Mouse (Mus musculus): Measurements from ENCODE around the gene Eras. TPM values are rescaled to one million over a fixed set of nuclear protein-coding genes. Genes with fewer than 3 reads are reported as not detected.
A peak's percentile ranks its signal among the peaks of the same experiment; 100 is the strongest.

The Eras gene
- polyA plus RNA-seq (2012): not detected in 2 replicates

DNA sequence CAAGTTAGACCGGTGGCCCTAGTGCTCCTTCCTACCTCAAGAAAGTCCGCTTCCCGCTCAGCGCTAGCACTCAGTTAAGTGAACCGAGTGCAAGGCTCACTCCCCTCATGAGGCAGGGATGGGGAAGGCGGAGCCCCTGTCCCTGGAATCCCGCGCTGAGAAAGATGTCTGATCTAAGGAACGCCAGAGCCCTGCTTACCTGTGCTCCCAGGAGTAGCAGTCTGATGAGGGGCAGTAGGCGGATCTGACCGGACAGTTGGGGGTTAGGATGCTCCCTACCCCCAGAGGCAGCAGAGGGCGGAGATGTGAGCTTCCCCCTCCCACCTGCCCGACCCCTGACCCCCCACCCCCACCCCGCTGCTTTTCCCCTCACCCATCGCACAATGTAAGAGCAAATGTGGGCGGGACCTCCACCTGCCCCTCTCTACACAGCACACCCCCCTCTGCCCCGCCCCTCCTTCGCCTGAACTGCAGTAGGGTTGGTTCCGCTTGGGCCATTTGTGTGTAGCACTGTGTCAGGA lies at the start of gene Eras:
Eras (minus strand) TSS at position 338 of the 521 bp plus-strand sequence.
- TF ChIP-seq GATA1 (IDR thresholded peaks at IDR 0.05; ENCODE audit: low read length): no peak

DNA sequence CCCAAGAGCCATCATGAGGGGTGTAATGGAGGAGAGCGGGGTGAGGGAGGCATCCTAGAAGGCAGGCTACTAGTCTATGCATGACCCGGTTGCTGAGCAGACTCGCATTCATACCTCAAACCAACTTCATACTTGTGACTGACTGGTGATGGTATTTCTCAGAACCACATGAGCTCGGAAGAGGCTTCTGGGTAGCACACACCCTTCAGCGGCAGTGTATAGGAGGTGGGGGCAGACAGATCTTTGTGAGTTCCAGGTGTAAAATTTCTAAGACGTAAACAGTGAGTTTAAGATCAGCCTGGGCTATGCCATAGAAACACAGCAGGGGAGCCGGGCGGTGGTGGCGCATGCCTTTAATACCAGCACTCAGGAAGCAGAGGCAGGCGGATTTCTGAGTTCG lies 49.5 kb upstream of the Eras start, which contains the start of gene Gata1:
Gata1 (minus strand) TSS at position 180 of the 400 bp plus-strand sequence.
- no peak for TF ChIP-seq GATA1 (IDR thresholded peaks at IDR 0.05; ENCODE audit: low read length)

- peak; percentile 23 for TF ChIP-seq GATA1 (IDR thresholded peaks at IDR 0.05; ENCODE audit: low read length)
Measured at GRCm38 (mm10) chrX:7971292-7971691, 42.9 kb upstream of the Eras start.

DNA sequence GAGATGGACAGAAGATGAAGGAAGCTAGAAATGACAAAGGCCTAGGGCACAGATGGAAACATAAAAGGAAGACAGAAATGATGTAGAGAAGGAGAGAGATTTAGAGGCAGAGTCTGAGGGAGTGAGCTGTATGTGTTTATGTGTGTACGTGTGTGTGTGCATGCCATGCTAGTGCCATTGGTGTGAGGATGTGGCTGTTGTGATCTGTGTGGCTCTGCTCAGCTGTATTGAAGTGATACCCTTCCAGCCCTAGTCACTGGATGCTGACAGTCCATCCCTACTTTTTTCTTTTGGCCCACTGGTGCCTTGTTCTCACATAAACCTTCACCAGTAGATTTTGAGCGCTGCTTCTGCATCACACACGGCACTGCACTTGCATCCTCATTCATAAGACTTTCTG lies 40.5 kb upstream of the Eras start:
- TF ChIP-seq GATA1 (IDR thresholded peaks at IDR 0.05; ENCODE audit: low read length): no peak

GRCm38 (mm10) chrX:7968226-7968625 lies 39.8 kb upstream of the Eras start:
- TF ChIP-seq GATA1 (IDR thresholded peaks at IDR 0.05; ENCODE audit: low read length): peak; percentile 59

- no peak for TF ChIP-seq GATA1 (IDR thresholded peaks at IDR 0.05; ENCODE audit: low read length)
Measured at GRCm38 (mm10) chrX:7967596-7968201, 39.3 kb upstream of the Eras start.

- TF ChIP-seq GATA1 (IDR thresholded peaks at IDR 0.05; ENCODE audit: low read length): no peak
Measured at GRCm38 (mm10) chrX:7966161-7966560, 37.8 kb upstream of the Eras start.

- TF ChIP-seq GATA1 (IDR thresholded peaks at IDR 0.05; ENCODE audit: low read length): peak; percentile 20
Measured at GRCm38 (mm10) chrX:7963829-7964626, 35.6 kb upstream of the Eras start.

DNA sequence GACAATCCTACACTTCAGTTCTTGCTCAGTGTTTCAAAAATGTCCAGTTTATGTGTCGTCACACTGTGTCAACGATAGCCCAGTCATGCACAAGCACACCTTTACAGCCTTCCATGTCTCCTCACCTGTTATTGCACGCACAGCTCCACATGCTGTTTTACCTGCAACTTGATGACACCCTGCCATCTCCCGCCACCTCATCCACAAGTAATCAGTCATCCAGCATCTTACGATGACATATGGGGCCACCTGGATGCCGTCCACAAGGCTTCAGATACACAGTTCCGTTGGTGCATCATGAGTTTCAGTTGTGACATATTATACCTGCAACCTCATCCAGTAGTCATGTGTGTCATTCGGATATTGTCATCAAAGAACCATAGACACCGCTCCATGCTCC lies 30.5 kb upstream of the Eras start:
- TF ChIP-seq GATA1 (IDR thresholded peaks at IDR 0.05; ENCODE audit: low read length): no peak

- TF ChIP-seq GATA1 (IDR thresholded peaks at IDR 0.05; ENCODE audit: low read length): no peak
Measured at GRCm38 (mm10) chrX:7950091-7950490, 21.7 kb upstream of the Eras start.

DNA sequence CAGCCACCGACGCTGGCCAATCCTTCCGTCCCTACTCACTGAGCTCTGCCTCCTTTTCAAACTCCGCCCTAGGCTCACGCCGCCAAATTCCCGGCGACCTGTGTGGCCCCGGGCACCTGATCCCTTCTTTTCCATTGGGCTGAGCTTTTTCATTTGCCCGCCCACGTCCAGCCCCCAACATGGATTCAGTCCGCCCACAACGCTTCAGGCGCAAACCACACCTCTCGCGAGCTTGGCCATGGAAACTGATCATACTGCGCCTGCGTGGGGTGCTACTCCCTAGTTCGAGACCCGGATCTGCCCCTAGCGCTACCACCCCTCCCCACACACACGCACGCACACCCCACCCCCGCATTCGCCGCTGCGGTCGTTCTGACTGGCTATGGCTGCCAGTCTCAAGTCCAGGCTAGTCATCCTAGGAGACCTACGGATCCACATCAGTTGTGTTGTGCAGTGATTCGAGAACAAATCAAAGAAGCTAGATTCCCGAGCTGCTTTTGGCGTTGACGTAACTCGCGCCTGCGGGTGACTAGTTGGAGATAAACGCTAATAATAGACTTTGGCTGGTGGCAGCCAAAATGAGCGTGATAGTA lies 19.6 kb upstream of the Eras start:
- no peak for TF ChIP-seq GATA1 (IDR thresholded peaks at IDR 0.05; ENCODE audit: low read length)

GRCm38 (mm10) chrX:7947108-7947899 lies 18.9 kb upstream of the Eras start, which contains the start of gene Hdac6:
Gene Hdac6 (minus strand): TSS chrX:7947889.
- TF ChIP-seq GATA1 (IDR thresholded peaks at IDR 0.05; ENCODE audit: low read length): no peak

DNA sequence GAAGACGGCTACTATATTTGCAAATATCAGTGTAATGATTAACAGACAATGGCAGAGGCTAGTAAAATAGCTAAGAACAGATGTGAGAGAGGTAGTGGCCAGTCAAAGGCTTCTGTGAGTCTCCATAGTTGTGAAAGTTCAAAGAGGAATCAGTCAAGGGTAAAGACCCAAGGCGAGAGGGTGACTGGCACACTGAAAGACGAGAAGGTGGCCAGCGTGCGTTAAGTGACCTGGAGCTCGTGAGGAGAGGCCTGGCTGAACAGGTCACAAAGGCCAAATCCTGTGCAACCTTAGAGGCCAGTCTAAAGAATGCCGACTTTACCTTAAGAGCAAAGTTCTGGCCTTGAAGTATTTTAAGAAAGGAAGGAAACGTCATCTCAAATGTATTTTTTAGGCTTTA lies 17.2 kb upstream of the Eras start:
- no peak for TF ChIP-seq GATA1 (IDR thresholded peaks at IDR 0.05; ENCODE audit: low read length)

DNA sequence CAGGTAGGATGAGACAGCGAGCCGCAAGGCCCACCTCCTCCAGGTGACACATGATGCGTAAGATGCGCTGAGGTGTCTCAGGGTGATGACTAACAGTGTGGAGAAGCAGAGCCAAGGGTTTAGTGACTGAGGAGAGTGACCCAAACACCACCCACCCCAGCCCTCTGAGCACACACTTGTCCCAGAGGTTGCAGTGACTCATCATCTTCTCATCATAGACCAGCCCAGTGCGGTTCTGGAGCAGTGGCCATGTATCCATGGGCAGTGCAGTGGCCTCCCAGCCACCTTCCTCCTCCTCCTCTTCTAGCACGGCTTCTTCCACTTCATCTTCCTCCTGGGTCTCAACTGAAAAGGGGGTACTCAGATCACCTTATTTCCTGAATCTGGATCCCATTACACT lies 9.3 kb upstream of the Eras start:
- no peak for TF ChIP-seq GATA1 (IDR thresholded peaks at IDR 0.05; ENCODE audit: low read length)

DNA sequence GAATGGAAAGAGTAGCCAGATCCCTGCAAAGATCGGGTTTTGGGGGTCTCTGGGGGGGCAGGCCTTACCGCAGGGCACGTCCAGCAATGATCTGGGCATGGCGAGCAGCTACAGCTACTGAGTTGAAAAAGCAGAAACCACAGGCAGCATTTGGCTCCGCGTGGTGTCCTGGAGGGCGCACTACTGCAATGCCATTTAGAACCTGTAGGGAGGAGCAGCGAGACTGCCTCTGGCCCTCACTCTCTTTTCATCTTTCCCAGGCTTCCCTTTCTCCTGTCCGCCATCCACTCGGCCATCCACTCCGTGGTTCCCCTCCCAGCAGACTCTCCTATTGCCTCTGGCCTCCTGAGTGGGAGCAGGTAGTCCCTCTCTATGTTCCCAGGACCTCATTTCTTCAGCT lies 8.5 kb upstream of the Eras start:
- no peak for TF ChIP-seq GATA1 (IDR thresholded peaks at IDR 0.05; ENCODE audit: low read length)
